Mouse (Mus musculus): ENCODE measurements around the gene Rora. TPM values are rescaled to one million over a fixed set of nuclear protein-coding genes. Genes with fewer than 3 reads are reported as not detected.

The Rora gene
- polyA plus RNA-seq, 1 experiment from 2014 or later, result 23.1 TPM

DNA sequence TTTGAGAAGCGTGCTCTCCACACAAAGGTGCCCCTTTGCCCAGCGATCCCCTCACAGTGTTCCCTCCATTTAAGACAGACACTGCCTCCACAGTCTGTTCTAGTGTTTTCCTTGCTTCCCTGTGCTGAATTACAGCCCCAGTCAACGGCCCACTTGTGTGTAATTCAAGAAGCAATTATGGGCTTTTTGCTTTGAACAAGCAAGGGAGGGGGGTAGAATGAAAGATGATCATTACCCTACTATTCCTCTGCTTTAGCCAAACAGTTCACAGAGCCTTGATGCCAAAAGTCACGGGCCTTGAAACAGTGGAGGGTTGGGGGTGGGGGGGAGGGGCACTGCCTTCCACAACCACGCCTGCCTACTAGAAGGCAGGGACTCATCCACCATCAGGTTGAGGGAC, 152.2 kb downstream of the Rora start:
- no peak for ATAC-seq

DNA sequence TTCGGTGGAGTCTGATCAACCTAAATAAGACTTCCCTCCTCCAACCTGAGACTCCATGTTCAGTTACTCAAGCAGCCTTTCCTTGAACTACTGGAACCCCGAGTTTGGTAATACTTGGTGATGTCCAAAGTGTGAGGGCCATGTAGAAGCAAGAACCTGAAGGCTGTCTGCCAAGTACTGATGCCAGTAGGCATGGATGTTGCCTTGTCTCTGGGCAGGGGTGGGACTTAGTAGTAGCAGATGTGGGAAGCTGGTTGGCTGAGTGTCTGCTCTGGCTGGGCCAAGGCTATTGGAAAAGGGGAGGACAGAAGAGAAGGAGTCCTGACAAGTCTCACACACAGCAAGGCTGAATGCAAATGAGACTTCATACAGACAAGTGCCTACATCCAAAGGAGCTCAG, 154.1 kb downstream of the Rora start:
- no peak for TF ChIP-seq CTCF (IDR thresholded peaks at IDR 0.05; ENCODE audit: low read depth)
- TF ChIP-seq EP300 (IDR thresholded peaks at IDR 0.05; ENCODE audit: low read depth), result no peak

More for the DNA sequence above, 152.2 kb downstream of the Rora start:
- Histone ChIP-seq H3K9ac (replicated peaks) (no peak overlapping the region), H3K9me3 (ENCODE audit: low read length) (0 out of 2 replicates have a peak, but pooled peaks cover 3% of the 10 kb centered on the region), H3K4me1 (ENCODE audit: insufficient read depth) (peaks cover 2% of the 10 kb centered on the region; the same call in 1 of the 2 replicates), H3K4me2 (ENCODE audit: low read depth, low read length) (no peak overlapping the region), H3K27ac (ENCODE audit: low read depth) (no peak overlapping the region), H3K4me3 (ENCODE audit: low read depth, low read length) (no peak overlapping the region), H3K27me3 (ENCODE audit: insufficient read depth, low read length) (no peaks in the 10 kb centered on the region), H3K36me3 (replicated peaks; ENCODE audit: insufficient read depth, low read length) (no peaks in the 10 kb centered on the region)
- TF ChIP-seq EP300 (IDR thresholded peaks at IDR 0.05; ENCODE audit: low read depth) (no peak), CTCF (IDR thresholded peaks at IDR 0.05; ENCODE audit: low read depth) (no peak)
- WGBS (ENCODE audit: insufficient replicate concordance), result 65% methylated on average over 5 of the region's 5 CpGs
- DNase-seq, result no peak

DNA sequence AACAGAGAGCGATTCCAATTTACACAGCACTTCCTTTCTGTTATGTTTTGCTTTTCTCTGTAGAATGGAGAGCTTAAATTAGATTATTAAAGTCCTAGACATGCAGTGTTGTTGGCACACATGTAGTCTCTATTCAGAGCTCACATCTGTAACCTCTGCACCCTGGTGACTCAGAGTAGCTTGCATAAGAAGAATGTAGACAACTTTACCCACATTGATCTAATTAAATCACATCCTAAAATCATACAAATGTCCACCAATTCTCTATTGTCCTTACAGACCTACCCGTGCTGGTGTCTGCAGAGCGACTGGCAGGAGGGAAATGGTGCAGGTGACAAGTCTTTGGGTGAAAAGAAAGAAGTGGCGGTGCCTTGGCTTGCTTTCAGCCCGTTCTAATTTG, 155.9 kb downstream of the Rora start:
- ATAC-seq (no peak), DNase-seq (no peak)
- H3K9me3 ChIP-seq (ENCODE audit: low read length), result no peaks in the 10 kb centered on the region
- H3K4me1 ChIP-seq (ENCODE audit: insufficient read depth), result peaks cover 13% of the 10 kb centered on the region; the same call in 1 of the 2 replicates
- TF ChIP-seq EP300 (IDR thresholded peaks at IDR 0.05; ENCODE audit: low read depth) (no peak), CTCF (IDR thresholded peaks at IDR 0.05; ENCODE audit: low read depth) (no peak)
- WGBS (ENCODE audit: insufficient replicate concordance), result 74% methylated on average over 5 of the region's 5 CpGs
- H3K27ac ChIP-seq (ENCODE audit: low read depth), result no peak overlapping the region
- H3K4me3 ChIP-seq (ENCODE audit: low read depth, low read length), result no peak overlapping the region
- H3K9ac ChIP-seq (replicated peaks), result no peak overlapping the region
- H3K36me3 ChIP-seq (replicated peaks; ENCODE audit: insufficient read depth, low read length), result no peaks in the 10 kb centered on the region
- no peak overlapping the region for H3K4me2 ChIP-seq (ENCODE audit: low read depth, low read length)
- H3K27me3 ChIP-seq (ENCODE audit: insufficient read depth, low read length), result no peaks in the 10 kb centered on the region

More for the DNA sequence above, 154.1 kb downstream of the Rora start:
- DNase-seq (no peak), ATAC-seq (no peak)
- no peak overlapping the region for H3K4me3 ChIP-seq (ENCODE audit: low read depth, low read length)
- no peak overlapping the region for H3K27ac ChIP-seq (ENCODE audit: low read depth)
- H3K27me3 ChIP-seq (ENCODE audit: insufficient read depth, low read length), result no peaks in the 10 kb centered on the region
- H3K9ac ChIP-seq (replicated peaks), result no peak overlapping the region
- no peaks in the 10 kb centered on the region for H3K9me3 ChIP-seq (ENCODE audit: low read length)
- 73% methylated on average over 2 of the region's 2 CpGs for WGBS (ENCODE audit: insufficient replicate concordance)
- no peak overlapping the region for H3K4me2 ChIP-seq (ENCODE audit: low read depth, low read length)
- peaks cover 11% of the 10 kb centered on the region; the same call in 1 of the 2 replicates for H3K4me1 ChIP-seq (ENCODE audit: insufficient read depth)
- no peaks in the 10 kb centered on the region for H3K36me3 ChIP-seq (replicated peaks; ENCODE audit: insufficient read depth, low read length)

DNA sequence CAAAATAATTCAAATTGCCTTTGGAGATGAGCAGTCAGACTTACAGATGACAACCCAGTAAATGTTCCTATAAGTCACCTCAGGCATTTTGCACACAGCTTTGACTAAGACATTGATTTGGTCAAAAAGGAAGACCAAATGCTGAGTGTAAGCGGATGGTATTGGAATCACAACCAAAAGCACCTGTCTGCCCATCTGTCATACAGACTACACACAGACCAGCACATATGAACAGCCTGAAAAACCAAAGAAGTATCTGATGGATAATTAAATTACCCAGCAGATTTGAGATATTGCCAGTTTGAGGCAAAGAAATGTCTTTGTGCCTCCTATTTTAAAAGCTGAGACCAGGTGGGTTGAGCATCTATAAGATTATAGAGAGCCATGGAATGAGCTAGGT, 161.1 kb downstream of the Rora start:
- Histone ChIP-seq H3K4me3 (ENCODE audit: low read depth, low read length) (no peak overlapping the region), H3K4me2 (ENCODE audit: low read depth, low read length) (no peak overlapping the region), H3K27ac (ENCODE audit: low read depth) (no peak overlapping the region), H3K36me3 (replicated peaks; ENCODE audit: insufficient read depth, low read length) (no peaks in the 10 kb centered on the region), H3K27me3 (ENCODE audit: insufficient read depth, low read length) (no peaks in the 10 kb centered on the region), H3K9ac (replicated peaks) (no peak overlapping the region), H3K9me3 (ENCODE audit: low read length) (no peaks in the 10 kb centered on the region), H3K4me1 (ENCODE audit: insufficient read depth) (peaks cover 11% of the 10 kb centered on the region; the same call in 1 of the 2 replicates)
- 76% methylated on average over 1 of the region's 1 CpGs for WGBS (ENCODE audit: insufficient replicate concordance)
- ATAC-seq, result no peak
- no peak for DNase-seq
- TF ChIP-seq CTCF (IDR thresholded peaks at IDR 0.05; ENCODE audit: low read depth) (no peak), EP300 (IDR thresholded peaks at IDR 0.05; ENCODE audit: low read depth) (no peak)

DNA sequence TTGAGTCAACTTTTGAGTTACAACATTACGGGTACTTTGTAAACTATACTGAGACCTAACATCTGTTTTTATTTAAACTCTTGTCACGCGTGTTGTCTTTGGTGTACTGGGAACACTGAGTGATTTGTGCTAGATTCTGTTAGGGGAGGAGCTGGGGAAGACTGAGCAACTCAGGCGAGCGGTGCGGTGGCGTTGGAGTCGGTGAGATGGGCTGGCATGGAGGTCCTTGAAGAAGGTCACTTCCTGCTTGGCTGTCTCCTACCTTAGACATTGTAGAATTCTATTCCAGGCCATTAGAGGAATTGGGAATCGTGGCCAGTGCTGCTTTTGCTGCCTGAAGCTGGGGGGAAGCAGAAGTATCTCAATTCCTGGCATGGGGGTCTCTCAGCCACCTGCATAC, 162.3 kb downstream of the Rora start:
- no peak overlapping the region for H3K27ac ChIP-seq (ENCODE audit: low read depth)
- ATAC-seq (no peak), DNase-seq (no peak)
- H3K9me3 ChIP-seq (ENCODE audit: low read length), result no peaks in the 10 kb centered on the region
- H3K4me3 ChIP-seq (ENCODE audit: low read depth, low read length), result no peak overlapping the region
- H3K9ac ChIP-seq (replicated peaks), result no peak overlapping the region
- no peaks in the 10 kb centered on the region for H3K27me3 ChIP-seq (ENCODE audit: insufficient read depth, low read length)
- H3K4me1 ChIP-seq (ENCODE audit: insufficient read depth), result peaks cover 11% of the 10 kb centered on the region; the same call in 1 of the 2 replicates
- 85% methylated on average over 9 of the region's 9 CpGs for WGBS (ENCODE audit: insufficient replicate concordance)
- TF ChIP-seq EP300 (IDR thresholded peaks at IDR 0.05; ENCODE audit: low read depth) (no peak), CTCF (IDR thresholded peaks at IDR 0.05; ENCODE audit: low read depth) (no peak)
- no peaks in the 10 kb centered on the region for H3K36me3 ChIP-seq (replicated peaks; ENCODE audit: insufficient read depth, low read length)
- H3K4me2 ChIP-seq (ENCODE audit: low read depth, low read length), result no peak overlapping the region

DNA sequence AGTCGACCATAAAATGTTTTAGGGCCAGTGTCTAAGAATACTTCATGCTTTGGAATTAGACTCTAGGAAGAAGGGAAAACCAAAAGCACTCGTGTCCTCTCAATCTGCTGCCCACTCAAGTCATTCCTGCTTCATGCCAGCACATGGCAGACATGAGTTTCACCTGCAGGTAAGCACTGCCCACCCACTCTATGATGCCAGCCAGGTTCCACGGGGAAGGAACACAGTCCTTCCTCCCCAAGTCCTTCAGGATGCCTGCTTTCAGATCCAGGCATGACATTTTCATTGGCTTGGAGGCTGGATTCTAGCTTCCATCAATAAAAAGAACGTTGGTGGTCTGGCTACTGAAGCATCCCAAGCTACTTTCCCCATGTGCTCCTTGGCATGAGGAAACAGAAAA, 166.4 kb downstream of the Rora start:
- Histone ChIP-seq H3K4me2 (ENCODE audit: low read depth, low read length) (no peak overlapping the region), H3K27ac (ENCODE audit: low read depth) (no peak overlapping the region), H3K4me3 (ENCODE audit: low read depth, low read length) (no peak overlapping the region), H3K9ac (replicated peaks) (no peak overlapping the region), H3K9me3 (ENCODE audit: low read length) (no peaks in the 10 kb centered on the region), H3K4me1 (ENCODE audit: insufficient read depth) (no peaks in the 10 kb centered on the region), H3K27me3 (ENCODE audit: insufficient read depth, low read length) (no peaks in the 10 kb centered on the region), H3K36me3 (replicated peaks; ENCODE audit: insufficient read depth, low read length) (no peaks in the 10 kb centered on the region)
- no peak for DNase-seq
- TF ChIP-seq EP300 (IDR thresholded peaks at IDR 0.05; ENCODE audit: low read depth) (no peak), CTCF (IDR thresholded peaks at IDR 0.05; ENCODE audit: low read depth) (no peak)
- ATAC-seq, result no peak
- WGBS (ENCODE audit: insufficient replicate concordance), result 64% methylated on average over 4 of the region's 4 CpGs

DNA sequence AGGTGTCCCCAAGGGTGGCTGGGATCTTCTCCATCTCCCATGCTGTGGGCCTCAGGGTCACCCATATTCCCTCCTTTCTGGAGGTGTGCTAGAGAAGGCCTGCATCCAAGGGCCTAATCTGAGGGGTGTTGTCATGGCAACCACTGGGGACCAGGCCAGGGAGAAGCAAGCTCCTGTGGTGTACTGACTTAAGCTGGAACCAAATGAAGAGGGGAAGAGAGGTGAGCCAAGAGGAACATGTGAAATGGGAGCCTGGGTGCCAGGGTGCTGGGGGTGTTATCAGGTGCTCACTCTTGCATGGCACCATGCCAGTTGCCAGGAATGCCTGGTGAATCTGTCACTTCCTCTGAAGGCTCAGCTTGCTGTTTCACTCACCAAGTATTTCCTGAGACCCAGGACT, 166.9 kb downstream of the Rora start:
- H3K9me3 ChIP-seq (ENCODE audit: low read length), result no peaks in the 10 kb centered on the region
- TF ChIP-seq EP300 (IDR thresholded peaks at IDR 0.05; ENCODE audit: low read depth), result no peak

More for the DNA sequence above, 166.9 kb downstream of the Rora start:
- Histone ChIP-seq H3K4me3 (ENCODE audit: low read depth, low read length) (no peak overlapping the region), H3K36me3 (replicated peaks; ENCODE audit: insufficient read depth, low read length) (no peaks in the 10 kb centered on the region), H3K4me2 (ENCODE audit: low read depth, low read length) (no peak overlapping the region), H3K27ac (ENCODE audit: low read depth) (no peak overlapping the region), H3K9ac (replicated peaks) (no peak overlapping the region), H3K27me3 (ENCODE audit: insufficient read depth, low read length) (no peaks in the 10 kb centered on the region), H3K4me1 (ENCODE audit: insufficient read depth) (no peaks in the 10 kb centered on the region)
- DNase-seq (no peak), ATAC-seq (no peak)
